Mouse (Mus musculus) heart, adult 11 months (tissue): ENCODE measurements at regions not wholly inside any gene's neighbourhood (a gene's known extent, or its start where the extent isn't known, plus 50 kb on each side); places are given as distances from the start of the nearest gene placed in this dataset.
"Not testable (repeated sequence)": the region's sequence is repeated elsewhere in the genome, so short reads cannot be mapped to it uniquely, and the experiment has no call there.

Source experiments
- DNase-seq: peaks from one replicate; pipeline ENCODE4 v3.0.0; 2022

GRCm38 (mm10) chr6:132463573-132463972 is 99.6 kb upstream of the Gm8882 start:
- DNase-seq = not testable (repeated sequence)

DNA sequence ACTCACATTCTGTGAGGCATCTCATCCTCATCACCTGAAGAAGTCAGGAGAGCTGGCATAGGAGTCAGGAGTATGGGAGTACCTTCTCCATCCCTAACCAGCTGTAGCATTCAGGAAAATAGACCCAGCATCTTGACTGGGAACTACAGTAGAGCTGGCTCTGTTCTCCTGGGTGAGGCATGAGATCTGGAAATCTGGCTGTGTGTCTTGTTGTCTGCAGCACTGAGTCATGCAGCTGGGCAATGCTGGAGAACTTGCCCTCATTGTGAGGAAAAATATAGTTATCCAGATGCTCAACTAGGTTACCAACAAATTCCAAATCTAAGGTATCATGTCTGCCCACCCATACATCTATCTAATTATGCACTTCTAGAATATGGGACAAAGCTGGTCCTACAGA is 72.1 kb upstream of the Gm8882 start:
- peak; percentile 75 for DNase-seq
